Mouse (Mus musculus): ENCODE measurements around the gene Vta1.

Gene Vta1

GRCm38 (mm10) chr10:14705072-14706066 is at the start of gene Vta1, which contains the start of gene Nmbr:
Gene Vta1 (minus strand): TSS chr10:14705560.
Gene Nmbr (plus strand): TSS chr10:14705591.
- peak; percentile 94 to 97 for DNase-seq (ENCODE audit: low spot score in 2 of 2)

GRCm38 (mm10) chr10:14734285-14734684 is 28.9 kb upstream of the Vta1 start:
- no peak for DNase-seq (ENCODE audit: low spot score in 2 of 2)

- DNase-seq (ENCODE audit: low spot score in 2 of 2) = no peak
Measured at GRCm38 (mm10) chr10:14725671-14726070, 20.3 kb upstream of the Vta1 start.

- DNase-seq (ENCODE audit: low spot score in 2 of 2) = no peak
Measured at GRCm38 (mm10) chr10:14718114-14718513, 12.8 kb upstream of the Vta1 start, which contains the start of gene Gje1. Gene Gje1 (minus strand): TSS chr10:14718214.

GRCm38 (mm10) chr10:14703830-14704420 is 1.4 kb downstream of the Vta1 start:
- DNase-seq (ENCODE audit: low spot score in 2 of 2) = no peak

GRCm38 (mm10) chr10:14703239-14703638 is 2.1 kb downstream of the Vta1 start:
- DNase-seq (ENCODE audit: low spot score in 2 of 2) = no peak

GRCm38 (mm10) chr10:14690349-14690748 is 15.0 kb downstream of the Vta1 start:
- DNase-seq (ENCODE audit: low spot score in 2 of 2) = no peak

GRCm38 (mm10) chr10:14688785-14689442 is 16.4 kb downstream of the Vta1 start:
- no peak for DNase-seq (ENCODE audit: low spot score in 2 of 2)

GRCm38 (mm10) chr10:14685663-14686062 is 19.7 kb downstream of the Vta1 start:
- DNase-seq (ENCODE audit: low spot score in 2 of 2) = no peak

- no peak for DNase-seq (ENCODE audit: low spot score in 2 of 2)
Measured at GRCm38 (mm10) chr10:14666147-14666546, 39.2 kb downstream of the Vta1 start.

- DNase-seq (ENCODE audit: low spot score in 2 of 2) = no peak
Measured at GRCm38 (mm10) chr10:14660875-14661274, 44.5 kb downstream of the Vta1 start.

- no peak for DNase-seq (ENCODE audit: low spot score in 2 of 2)
Measured at GRCm38 (mm10) chr10:14639635-14640034, 65.7 kb downstream of the Vta1 start.

- DNase-seq (ENCODE audit: low spot score in 2 of 2) = no peak
Measured at GRCm38 (mm10) chr10:14639043-14639442, 66.3 kb downstream of the Vta1 start.

- DNase-seq (ENCODE audit: low spot score in 2 of 2) = no peak
Measured at GRCm38 (mm10) chr10:14625706-14626105, 79.7 kb downstream of the Vta1 start.

GRCm38 (mm10) chr10:14619156-14619555 is 86.2 kb downstream of the Vta1 start:
- no peak for DNase-seq (ENCODE audit: low spot score in 2 of 2)

- no peak for DNase-seq (ENCODE audit: low spot score in 2 of 2)
Measured at GRCm38 (mm10) chr10:14618301-14618700, 87.1 kb downstream of the Vta1 start.

GRCm38 (mm10) chr10:14615441-14615840 is 89.9 kb downstream of the Vta1 start:
- DNase-seq (ENCODE audit: low spot score in 2 of 2) = no peak

- no peak for DNase-seq (ENCODE audit: low spot score in 2 of 2)
Measured at GRCm38 (mm10) chr10:14607597-14607996, 97.8 kb downstream of the Vta1 start.

Measured in urinary bladder, postnatal 4 days (tissue).